Mouse (Mus musculus) urinary bladder, postnatal 14 days (tissue): ENCODE measurements around the gene Tceal1.
"Not testable (repeated sequence)": the region's sequence is repeated elsewhere in the genome, so short reads cannot be mapped to it uniquely, and the experiment has no call there.

Experiments
- DNase-seq: peaks from one replicate; pipeline ENCODE4 v3.0.0; 2021; ENCODE audit warnings: low spot score

The Tceal1 gene

GRCm38 (mm10) chrX:136707446-136708167 is at the start of gene Tceal1:
Gene Tceal1 (plus strand): TSS chrX:136707982.
- DNase-seq: peak; percentile 56

GRCm38 (mm10) chrX:136666281-136666706 is 41.5 kb upstream of the Tceal1 start:
- no peak for DNase-seq

- not testable (repeated sequence) for DNase-seq
Measured at GRCm38 (mm10) chrX:136666762-136667464, 40.9 kb upstream of the Tceal1 start.

GRCm38 (mm10) chrX:136668794-136669193 is 39.0 kb upstream of the Tceal1 start:
- DNase-seq: no peak

- no peak for DNase-seq
Measured at GRCm38 (mm10) chrX:136680989-136681388, 26.8 kb upstream of the Tceal1 start.

- not testable (repeated sequence) for DNase-seq
Measured at GRCm38 (mm10) chrX:136691606-136692293, 16.0 kb upstream of the Tceal1 start.

- no peak for DNase-seq
Measured at GRCm38 (mm10) chrX:136692294-136692675, 15.5 kb upstream of the Tceal1 start.

- no peak for DNase-seq
Measured at GRCm38 (mm10) chrX:136693196-136693595, 14.6 kb upstream of the Tceal1 start.

- DNase-seq: peak; percentile 10
Measured at GRCm38 (mm10) chrX:136708168-136708681, 443 bp downstream of the Tceal1 start.

- no peak for DNase-seq
Measured at GRCm38 (mm10) chrX:136708782-136709181, 1.0 kb downstream of the Tceal1 start.

- not testable (repeated sequence) for DNase-seq
Measured at GRCm38 (mm10) chrX:136714742-136715474, 7.1 kb downstream of the Tceal1 start.

GRCm38 (mm10) chrX:136732016-136732415 is 24.2 kb downstream of the Tceal1 start:
- DNase-seq: no peak

GRCm38 (mm10) chrX:136740087-136740790 is 32.5 kb downstream of the Tceal1 start:
- DNase-seq: no peak

- DNase-seq: no peak
Measured at GRCm38 (mm10) chrX:136740791-136741650, 33.2 kb downstream of the Tceal1 start.

GRCm38 (mm10) chrX:136741651-136742201 is 33.9 kb downstream of the Tceal1 start:
- DNase-seq: peak; percentile 91

GRCm38 (mm10) chrX:136742241-136742640 is 34.5 kb downstream of the Tceal1 start:
- peak; percentile 3 for DNase-seq

GRCm38 (mm10) chrX:136742661-136743103 is 34.9 kb downstream of the Tceal1 start:
- DNase-seq: peak; percentile 65

GRCm38 (mm10) chrX:136743459-136743858 is 35.7 kb downstream of the Tceal1 start, which contains the start of gene Morf4l2:
Gene Morf4l2 (minus strand): TSS chrX:136743690.
- no peak for DNase-seq

- DNase-seq: peak; percentile 23
Measured at GRCm38 (mm10) chrX:136744663-136745062, 36.9 kb downstream of the Tceal1 start.

GRCm38 (mm10) chrX:136749329-136749728 is 41.5 kb downstream of the Tceal1 start:
- DNase-seq: no peak
